Comparison of ENCODE assay signal across 27 mouse cellular contexts in genomic region chr7:78031032-78031431, GRCm38 (mm10).
A peak's percentile ranks its signal among the peaks of the same experiment; 100 is the strongest.
DNase-seq lines count a peak whose midpoint lies in the region; ATAC-seq and TF ChIP-seq lines count a peak whose summit lies in the region.
"Had no signal": no experiment of that assay in that cellular context is flagged by ENCODE, and none has a peak within 500 bp of the region (broad histone marks: within the 10 kb centered on the region; RNA-seq: fewer than 3 reads in every experiment).

No protein-coding gene starts in this region.

- H3K9ac ChIP-seq in limb, embryonic 14.5 days (ENCODE audit: low read depth, low read length, severe bottlenecking): no peak overlapping the region
- H3K9ac ChIP-seq: embryonic facial prominence, embryonic 13.5 days; hindbrain, embryonic 14.5 days; limb, embryonic 12.5 days; liver, embryonic 12.5 days; liver, postnatal 0 days; midbrain, embryonic 13.5 days; neural tube, embryonic 15.5 days; stomach, embryonic 15.5 days had no signal

- WGBS in limb, embryonic 14.5 days: 30% methylated on average over 2 of the region's 2 CpGs

- H3K27me3 ChIP-seq in limb, embryonic 14.5 days (ENCODE audit: control insufficient read depth, insufficient read depth, low read length): no peaks in the 10 kb centered on the region
- H3K27me3 ChIP-seq: embryonic facial prominence, embryonic 13.5 days; limb, embryonic 12.5 days; liver, embryonic 12.5 days; midbrain, embryonic 13.5 days; neural tube, embryonic 15.5 days; stomach, embryonic 15.5 days had no signal

- no peaks in the 10 kb centered on the region for H3K36me3 ChIP-seq in limb, embryonic 14.5 days (ENCODE audit: control insufficient read depth, insufficient read depth, low read length)
- H3K36me3 ChIP-seq: embryonic facial prominence, embryonic 13.5 days; limb, embryonic 12.5 days; liver, embryonic 12.5 days; midbrain, embryonic 13.5 days; neural tube, embryonic 15.5 days; stomach, embryonic 15.5 days had no signal

- no peak overlapping the region for H3K4me2 ChIP-seq in limb, embryonic 14.5 days (replicated peaks; ENCODE audit: low read depth, low read length, severe bottlenecking)
- H3K4me2 ChIP-seq: embryonic facial prominence, embryonic 13.5 days; hindbrain, embryonic 14.5 days; limb, embryonic 12.5 days; liver, embryonic 12.5 days; midbrain, embryonic 13.5 days; neural tube, embryonic 15.5 days; stomach, embryonic 15.5 days had no signal

- DNase-seq in gastrocnemius, adult 2 months: peak; percentile 43
- DNase-seq in gastrocnemius, postnatal 10 days: no peak
- DNase-seq in heart, postnatal 25 days (ENCODE audit: low spot score): peak; percentile 1
- no peak for DNase-seq in heart, adult 8-10 months (ENCODE audit: low spot score)
- peak; percentile 34 for DNase-seq in MN1 (ENCODE audit: low spot score)
- DNase-seq in limb, embryonic 14.5 days (ENCODE audit: low spot score): peak; percentile 57
- DNase-seq in cerebellum, adult 9-10 months: no peak
- DNase-seq: adrenal gland, postnatal 14 days; cerebellum, adult 11 months; cerebellum, adult 9-11 months; embryo, embryonic 11 days; kidney, adult 9 months; kidney, postnatal 10 days; liver, postnatal 0 days; retina, postnatal 1 day; right cerebral cortex, postnatal 14 days had no signal

- no peak for TF ChIP-seq CTCF in gastrocnemius, adult 2 months (IDR thresholded peaks at IDR 0.05)

- H3K4me1 ChIP-seq in limb, embryonic 14.5 days (ENCODE audit: control insufficient read depth, insufficient read depth, low read length): no peaks in the 10 kb centered on the region
- H3K4me1 ChIP-seq: embryonic facial prominence, embryonic 13.5 days; liver, embryonic 12.5 days; midbrain, embryonic 13.5 days; neural tube, embryonic 15.5 days; stomach, embryonic 15.5 days had no signal

- no peak for TF ChIP-seq POLR2A in limb, embryonic 14.5 days (IDR thresholded peaks at IDR 0.05; ENCODE audit: borderline replicate concordance, extremely low read depth, insufficient read depth, insufficient read length)

- ATAC-seq in limb, embryonic 14.5 days (ENCODE audit: low FRiP score, low read depth): peak; percentile 62
- ATAC-seq: forebrain, embryonic 16.5 days; intestine, postnatal 0 days; liver, embryonic 12.5 days; liver, postnatal 0 days; midbrain, embryonic 13.5 days had no signal

- no peak overlapping the region for H3K4me3 ChIP-seq in gastrocnemius, adult 2 months
- H3K4me3 ChIP-seq in limb, embryonic 14.5 days (replicated peaks; ENCODE audit: low read length): no peak overlapping the region
- H3K4me3 ChIP-seq: embryonic facial prominence, embryonic 13.5 days; erythroblast, embryonic 14.5 days; limb, embryonic 12.5 days; liver, embryonic 12.5 days; midbrain, embryonic 13.5 days; neural tube, embryonic 15.5 days; stomach, embryonic 15.5 days had no signal

- intact Hi-C loops in gastrocnemius, adult 2 months (cut with DNase I): no loop called here
- intact Hi-C loops in heart, postnatal 25 days (cut with DNase I): no loop called here

- H3K27ac ChIP-seq in gastrocnemius, adult 2 months: no peak overlapping the region
- H3K27ac ChIP-seq in limb, embryonic 14.5 days (replicated peaks; ENCODE audit: low read depth, low read length): no peak overlapping the region
- H3K27ac ChIP-seq: embryonic facial prominence, embryonic 13.5 days; hindbrain, embryonic 14.5 days; limb, embryonic 12.5 days; liver, embryonic 12.5 days; macrophage; midbrain, embryonic 13.5 days; neural tube, embryonic 15.5 days; stomach, embryonic 15.5 days had no signal

- H3K9me3 ChIP-seq in limb, embryonic 14.5 days (ENCODE audit: control insufficient read depth, low read length): no peaks in the 10 kb centered on the region
- H3K9me3 ChIP-seq: embryonic facial prominence, embryonic 13.5 days; limb, embryonic 12.5 days; liver, embryonic 12.5 days; midbrain, embryonic 13.5 days; neural tube, embryonic 15.5 days; stomach, embryonic 15.5 days had no signal

Comparison
In these comparisons a context has a peak if more than half of its experiments do, and no peak if none do; other contexts are left out.
1. DNase-seq: peak in gastrocnemius, adult 2 months (single experiment), heart, postnatal 25 days (single experiment), MN1 (single experiment) and limb, embryonic 14.5 days (single experiment); none in gastrocnemius, postnatal 10 days (single experiment), heart, adult 8-10 months (single experiment) and cerebellum, adult 9-10 months (single experiment).